Mouse (Mus musculus): ENCODE measurements around the gene Cd209d. TPM values are rescaled to one million over a fixed set of nuclear protein-coding genes. Genes with fewer than 3 reads are reported as not detected.
"Not testable (repeated sequence)": the region's sequence is repeated elsewhere in the genome, so short reads cannot be mapped to it uniquely, and the experiment has no call there.

The Cd209d gene
- total RNA-seq (2014; fragmentation: Nextera tagmentation) (not detected in 2 replicates), total RNA-seq (2017) (not detected in 2 replicates), polyA plus RNA-seq (2012) (not detected in 2 replicates)

GRCm38 (mm10) chr8:3878455-3878854 is at the start of gene Cd209d:
TSS of gene Cd209d (minus strand) at chr8:3878555.
- TF ChIP-seq GATA1 (IDR thresholded peaks at IDR 0.05; ENCODE audit: borderline replicate concordance, low read length) (no peak), TAL1 (conservative IDR thresholded peaks at IDR 0.05; ENCODE audit: low read depth, low read length) (no peak), POLR2AphosphoS5 (IDR thresholded peaks at IDR 0.05; ENCODE audit: insufficient replicate concordance, low read depth, low read length) (no peak), CTCF (IDR thresholded peaks at IDR 0.05; ENCODE audit: low read depth, low read length) (no peak), GATA2 (IDR thresholded peaks at IDR 0.05; ENCODE audit: borderline replicate concordance, low read depth, low read length) (no peak)
- ATAC-seq (ENCODE audit: extremely low read depth, insufficient number of reproducible peaks, low FRiP score, poor library complexity, severe bottlenecking) (no peak), DNase-seq (ENCODE audit: low spot score) (no peak)
- no peaks in the 10 kb centered on the region for H3K4me1 ChIP-seq (ENCODE audit: insufficient read depth, low read depth, low read length)
- H3K9me3 ChIP-seq (replicated peaks): no peaks in the 10 kb centered on the region
- H3K4me3 ChIP-seq (ENCODE audit: low read depth, low read length): no peak within 1 kb of the TSS
- H3K27me3 ChIP-seq (ENCODE audit: insufficient read depth, low read length): no peaks in the 10 kb centered on the region
- H3K36me3 ChIP-seq (replicated peaks): no peaks in the 10 kb centered on the region

- DNase-seq (ENCODE audit: low spot score): no peak
- no peak within 1 kb of the TSS for H3K4me3 ChIP-seq (ENCODE audit: low read depth, low read length)
- H3K9me3 ChIP-seq (replicated peaks): no peaks in the 10 kb centered on the region
- TF ChIP-seq POLR2AphosphoS5 (IDR thresholded peaks at IDR 0.05; ENCODE audit: insufficient replicate concordance, low read depth, low read length) (no peak), TAL1 (conservative IDR thresholded peaks at IDR 0.05; ENCODE audit: low read depth, low read length) (no peak), GATA2 (IDR thresholded peaks at IDR 0.05; ENCODE audit: borderline replicate concordance, low read depth, low read length) (no peak), GATA1 (IDR thresholded peaks at IDR 0.05; ENCODE audit: borderline replicate concordance, low read length) (no peak), CTCF (IDR thresholded peaks at IDR 0.05; ENCODE audit: low read depth, low read length) (no peak)
- H3K27me3 ChIP-seq (ENCODE audit: insufficient read depth, low read length): no peaks in the 10 kb centered on the region
- no peaks in the 10 kb centered on the region for H3K36me3 ChIP-seq (replicated peaks)
- ATAC-seq (ENCODE audit: extremely low read depth, insufficient number of reproducible peaks, low FRiP score, poor library complexity, severe bottlenecking): no peak
- no peaks in the 10 kb centered on the region for H3K4me1 ChIP-seq (ENCODE audit: insufficient read depth, low read depth, low read length)
Measured at GRCm38 (mm10) chr8:3926744-3927143, 48.4 kb upstream of the Cd209d start, which contains the start of gene Cd209b. TSS of gene Cd209b (minus strand) at chr8:3926844.

GRCm38 (mm10) chr8:3876121-3876520 is 2.2 kb downstream of the Cd209d start:
- Histone ChIP-seq H3K36me3 (replicated peaks) (no peaks in the 10 kb centered on the region), H3K4me1 (ENCODE audit: insufficient read depth, low read depth, low read length) (no peaks in the 10 kb centered on the region), H3K4me3 (ENCODE audit: low read depth, low read length) (no peak overlapping the region), H3K9me3 (replicated peaks) (no peaks in the 10 kb centered on the region), H3K27me3 (ENCODE audit: insufficient read depth, low read length) (no peaks in the 10 kb centered on the region)
- ATAC-seq (ENCODE audit: extremely low read depth, insufficient number of reproducible peaks, low FRiP score, poor library complexity, severe bottlenecking) (no peak), DNase-seq (ENCODE audit: low spot score) (no peak)
- TF ChIP-seq CTCF (IDR thresholded peaks at IDR 0.05; ENCODE audit: low read depth, low read length) (no peak), POLR2AphosphoS5 (IDR thresholded peaks at IDR 0.05; ENCODE audit: insufficient replicate concordance, low read depth, low read length) (no peak), GATA1 (IDR thresholded peaks at IDR 0.05; ENCODE audit: borderline replicate concordance, low read length) (no peak), TAL1 (conservative IDR thresholded peaks at IDR 0.05; ENCODE audit: low read depth, low read length) (no peak), GATA2 (IDR thresholded peaks at IDR 0.05; ENCODE audit: borderline replicate concordance, low read depth, low read length) (no peak)

- H3K36me3 ChIP-seq (replicated peaks); DNase-seq (ENCODE audit: low spot score); H3K4me1 ChIP-seq (ENCODE audit: insufficient read depth, low read depth, low read length); H3K27me3 ChIP-seq (ENCODE audit: insufficient read depth, low read length); H3K4me3 ChIP-seq (ENCODE audit: low read depth, low read length); H3K9me3 ChIP-seq (replicated peaks); ATAC-seq (ENCODE audit: extremely low read depth, insufficient number of reproducible peaks, low FRiP score, poor library complexity, severe bottlenecking): not testable (repeated sequence)
Measured at GRCm38 (mm10) chr8:3862736-3863135, 15.6 kb downstream of the Cd209d start.

- ATAC-seq (ENCODE audit: extremely low read depth, insufficient number of reproducible peaks, low FRiP score, poor library complexity, severe bottlenecking): no peak
- TF ChIP-seq GATA2 (IDR thresholded peaks at IDR 0.05; ENCODE audit: borderline replicate concordance, low read depth, low read length) (no peak), TAL1 (conservative IDR thresholded peaks at IDR 0.05; ENCODE audit: low read depth, low read length) (no peak), CTCF (IDR thresholded peaks at IDR 0.05; ENCODE audit: low read depth, low read length) (no peak), POLR2AphosphoS5 (IDR thresholded peaks at IDR 0.05; ENCODE audit: insufficient replicate concordance, low read depth, low read length) (no peak), GATA1 (IDR thresholded peaks at IDR 0.05; ENCODE audit: borderline replicate concordance, low read length) (no peak)
- Histone ChIP-seq H3K4me1 (ENCODE audit: insufficient read depth, low read depth, low read length) (no peaks in the 10 kb centered on the region), H3K36me3 (replicated peaks) (no peaks in the 10 kb centered on the region), H3K4me3 (ENCODE audit: low read depth, low read length) (no peak within 1 kb of the TSS), H3K27me3 (ENCODE audit: insufficient read depth, low read length) (no peaks in the 10 kb centered on the region), H3K9me3 (replicated peaks) (no peaks in the 10 kb centered on the region)
- DNase-seq (ENCODE audit: low spot score): no peak
Measured at GRCm38 (mm10) chr8:3854209-3854608, 24.1 kb downstream of the Cd209d start, which contains the start of gene Cd209e. TSS of gene Cd209e (minus strand) at chr8:3854309.

Other genes starting within 250 kb of the Cd209d start
- gene Stxbp2, start 247.6 kb downstream of the Cd209d start, total RNA-seq (2014; fragmentation: Nextera tagmentation): 224 and 287 TPM in 2 replicates
- gene Stxbp2, start 247.6 kb downstream of the Cd209d start, total RNA-seq (2017): 181 and 203 TPM in 2 replicates
- 399 and 514 TPM in 2 replicates for gene Stxbp2, start 247.6 kb downstream of the Cd209d start, polyA plus RNA-seq (2012)
- gene Retn, start 222.8 kb downstream of the Cd209d start, total RNA-seq (2014; fragmentation: Nextera tagmentation): not detected in 2 replicates
- not detected in 2 replicates for gene Retn, start 222.8 kb downstream of the Cd209d start, total RNA-seq (2017)
- not detected in 2 replicates for gene Retn, start 222.8 kb downstream of the Cd209d start, polyA plus RNA-seq (2012)
- not detected in 2 replicates for gene Mcemp1, start 212.8 kb downstream of the Cd209d start, total RNA-seq (2014; fragmentation: Nextera tagmentation)
- 0.11 TPM in 1 of 2 replicates, not detected in the other for gene Mcemp1, start 212.8 kb downstream of the Cd209d start, total RNA-seq (2017)
- not detected in 2 replicates for gene Mcemp1, start 212.8 kb downstream of the Cd209d start, polyA plus RNA-seq (2012)
- gene Fcor, start 206.2 kb downstream of the Cd209d start, total RNA-seq (2014; fragmentation: Nextera tagmentation): not detected in 2 replicates
- not detected in 2 replicates for gene Fcor, start 206.2 kb downstream of the Cd209d start, total RNA-seq (2017)
- not detected in 2 replicates for gene Fcor, start 206.2 kb downstream of the Cd209d start, polyA plus RNA-seq (2012)
- gene Trappc5, start 202.3 kb downstream of the Cd209d start, total RNA-seq (2014; fragmentation: Nextera tagmentation): 12.9 and 15.5 TPM in 2 replicates
- 22.3 and 24.4 TPM in 2 replicates for gene Trappc5, start 202.3 kb downstream of the Cd209d start, total RNA-seq (2017)
- 16.5 and 20.2 TPM in 2 replicates for gene Trappc5, start 202.3 kb downstream of the Cd209d start, polyA plus RNA-seq (2012)
- gene Fcer2a, start 184.4 kb downstream of the Cd209d start, total RNA-seq (2014; fragmentation: Nextera tagmentation): not detected in 2 replicates
- gene Fcer2a, start 184.4 kb downstream of the Cd209d start, total RNA-seq (2017): 0.06 TPM in 1 of 2 replicates, not detected in the other
- gene Fcer2a, start 184.4 kb downstream of the Cd209d start, polyA plus RNA-seq (2012): not detected in 2 replicates
- not detected in 2 replicates for gene Clec4g, start 157.9 kb downstream of the Cd209d start, total RNA-seq (2014; fragmentation: Nextera tagmentation)
- 0.11 TPM in 1 of 2 replicates, not detected in the other for gene Clec4g, start 157.9 kb downstream of the Cd209d start, total RNA-seq (2017)
- not detected in 2 replicates for gene Clec4g, start 157.9 kb downstream of the Cd209d start, polyA plus RNA-seq (2012)
- not detected in 2 replicates for gene Cd209a, start 129.6 kb downstream of the Cd209d start, total RNA-seq (2014; fragmentation: Nextera tagmentation)
- 0.17 TPM in 1 of 2 replicates, not detected in the other for gene Cd209a, start 129.6 kb downstream of the Cd209d start, total RNA-seq (2017)
- gene Cd209a, start 129.6 kb downstream of the Cd209d start, polyA plus RNA-seq (2012): not detected in 2 replicates
- not detected in 2 replicates for gene Cd209e, start 24.2 kb downstream of the Cd209d start, total RNA-seq (2014; fragmentation: Nextera tagmentation)
- gene Cd209e, start 24.2 kb downstream of the Cd209d start, total RNA-seq (2017): not detected in 2 replicates
- not detected in 2 replicates for gene Cd209e, start 24.2 kb downstream of the Cd209d start, polyA plus RNA-seq (2012)
- not detected in 2 replicates for gene Cd209b, start 48.3 kb upstream of the Cd209d start, total RNA-seq (2014; fragmentation: Nextera tagmentation)
- 0.05 and 0.12 TPM in 2 replicates for gene Cd209b, start 48.3 kb upstream of the Cd209d start, total RNA-seq (2017)
- not detected in 2 replicates for gene Cd209b, start 48.3 kb upstream of the Cd209d start, polyA plus RNA-seq (2012)
- gene Cd209c, start 76.2 kb upstream of the Cd209d start, total RNA-seq (2014; fragmentation: Nextera tagmentation): not detected in 2 replicates
- gene Cd209c, start 76.2 kb upstream of the Cd209d start, total RNA-seq (2017): 0.35 and 0.71 TPM in 2 replicates
- gene Cd209c, start 76.2 kb upstream of the Cd209d start, polyA plus RNA-seq (2012): not detected in 2 replicates
- gene Cd209f, start 227.3 kb upstream of the Cd209d start, total RNA-seq (2014; fragmentation: Nextera tagmentation): not detected in 2 replicates
- 0.38 TPM in 1 of 2 replicates, not detected in the other for gene Cd209f, start 227.3 kb upstream of the Cd209d start, total RNA-seq (2017)
- 0.04 TPM in 1 of 2 replicates, not detected in the other for gene Cd209f, start 227.3 kb upstream of the Cd209d start, polyA plus RNA-seq (2012)